Mouse (Mus musculus) CH12.LX (cell line): ENCODE results near the gene Gm20547. TPM values are rescaled to one million over a fixed set of nuclear protein-coding genes. Genes with fewer than 3 reads are reported as not detected.
A peak's percentile ranks its signal among the peaks of the same experiment; 100 is the strongest.

Experiments
- DNase-seq: peaks from one replicate; pipeline ENCODE4 v3.0.0-alpha.2; 2013; ENCODE audit errors: extremely low read depth
- H3K27ac ChIP-seq: 2 replicates; pipeline ENCODE4 v1.5.1; 2012; ENCODE audit warnings: low read depth, mild to moderate bottlenecking, control low read depth, moderate library complexity; ENCODE audit not compliant: insufficient read depth
- H3K27me3 ChIP-seq: replicated peaks from 2 replicates; pipeline ENCODE3; 2012; ENCODE audit warnings: inconsistent platforms
- H3K36me3 ChIP-seq, 2 experiments: replicated peaks in 1 of 2; 2 replicates each; pipeline versions ENCODE3 to v1.6.1; 2012; ENCODE audit warnings: inconsistent platforms in 1 of 2, low read length in 1 of 2, mild to moderate bottlenecking in 1 of 2, mixed read lengths in 1 of 2, moderate library complexity in 1 of 2; ENCODE audit not compliant: control insufficient read depth in 1 of 2, insufficient read depth in 1 of 2
- H3K4me1 ChIP-seq, 2 experiments: 2 replicates each; pipeline ENCODE4 v1.6.1; 2012; ENCODE audit warnings: inconsistent platforms in 1 of 2, moderate library complexity in 1 of 2; ENCODE audit not compliant: insufficient read depth in 2 of 2, control insufficient read depth in 1 of 2
- H3K4me2 ChIP-seq: 2 replicates; pipeline ENCODE4 v1.6.1; 2012; ENCODE audit warnings: low read depth, mild to moderate bottlenecking, control low read depth; ENCODE audit not compliant: poor library complexity, insufficient read depth, severe bottlenecking
- H3K4me3 ChIP-seq, 3 experiments: fragments of 150-350 bp in 1 of 3; sonication (generic) in 1 of 3; replicated peaks in 1 of 3; 2 replicates each; pipeline versions ENCODE3 to v1.5.1; 2011 to 2012; ENCODE audit warnings: low read depth in 2 of 3, low read length in 2 of 3, mild to moderate bottlenecking in 2 of 3, moderate library complexity in 2 of 3, control low read depth in 1 of 3, improper control_type of control experiment in 1 of 3, inconsistent platforms in 1 of 3, mixed read lengths in 1 of 3; ENCODE audit not compliant: poor library complexity in 1 of 3
- H3K79me2 ChIP-seq: replicated peaks from 2 replicates; pipeline ENCODE4 v1.6.1; 2012; ENCODE audit warnings: mild to moderate bottlenecking, moderate library complexity; ENCODE audit not compliant: control insufficient read depth, poor library complexity, insufficient read depth, severe bottlenecking; ENCODE audit errors: extremely low read depth
- H3K9ac ChIP-seq: 2 replicates; pipeline ENCODE4 v1.6.1; 2012; ENCODE audit warnings: low read depth, mild to moderate bottlenecking, control low read depth, moderate library complexity; ENCODE audit not compliant: insufficient read depth
- H3K9me3 ChIP-seq: replicated peaks from 2 replicates; pipeline ENCODE3; 2012; ENCODE audit warnings: low read length, inconsistent platforms, mixed read lengths
- BHLHE40 ChIP-seq: IDR thresholded peaks from 2 replicates; pipeline ENCODE4 v1.6.1; 2011; ENCODE audit warnings: mild to moderate bottlenecking, low read depth, low read length, improper control_type of control experiment
- CHD2 ChIP-seq: IDR thresholded peaks from 2 replicates; pipeline ENCODE4 v1.6.1; 2011; ENCODE audit warnings: low read length, improper control_type of control experiment
- CTCF ChIP-seq, 2 experiments: IDR thresholded peaks in 1 of 2; conservative IDR thresholded peaks in 1 of 2; 2 replicates each; pipeline ENCODE4 v1.5.1; 2011 to 2012; ENCODE audit warnings: low read depth in 2 of 2, low read length in 2 of 2, improper control_type of control experiment in 1 of 2, inconsistent platforms in 1 of 2, mild to moderate bottlenecking in 1 of 2, moderate library complexity in 1 of 2
- E2F4 ChIP-seq: IDR thresholded peaks from 2 replicates; pipeline ENCODE4 v1.6.1; 2011; ENCODE audit warnings: low read depth, low read length, improper control_type of control experiment; ENCODE audit not compliant: insufficient replicate concordance
- ELF1 ChIP-seq: IDR thresholded peaks from 2 replicates; pipeline ENCODE4 v1.6.1; 2014; ENCODE audit warnings: low read depth, mild to moderate bottlenecking, inconsistent platforms, low read length, improper control_type of control experiment
- HCFC1 ChIP-seq: IDR thresholded peaks from 2 replicates; pipeline ENCODE4 v1.6.1; 2012; ENCODE audit warnings: low read depth, mild to moderate bottlenecking, inconsistent platforms, low read length, improper control_type of control experiment
- JUN ChIP-seq: IDR thresholded peaks from 2 replicates; pipeline ENCODE4 v1.6.1; 2011; ENCODE audit warnings: low read depth, mild to moderate bottlenecking, low read length, improper control_type of control experiment, moderate library complexity; ENCODE audit not compliant: insufficient read depth
- JUND ChIP-seq: conservative IDR thresholded peaks from 2 replicates; pipeline ENCODE4 v1.6.1; 2011; ENCODE audit warnings: low read depth, low read length, improper control_type of control experiment
- MAFK ChIP-seq: IDR thresholded peaks from 2 replicates; pipeline ENCODE4 v1.6.1; 2011; ENCODE audit warnings: low read length, improper control_type of control experiment; ENCODE audit not compliant: insufficient replicate concordance
- MAX ChIP-seq: IDR thresholded peaks from 2 replicates; pipeline ENCODE4 v1.6.1; 2011; ENCODE audit warnings: low read length, improper control_type of control experiment
- MEF2A ChIP-seq: IDR thresholded peaks from 2 replicates; pipeline ENCODE4 v1.6.1; 2014; ENCODE audit warnings: low read depth, mild to moderate bottlenecking, inconsistent platforms, low read length, improper control_type of control experiment, borderline replicate concordance
- MXI1 ChIP-seq: IDR thresholded peaks from 2 replicates; pipeline ENCODE4 v1.6.1; 2011; ENCODE audit warnings: mild to moderate bottlenecking, low read depth, low read length, improper control_type of control experiment
- NELFE ChIP-seq: IDR thresholded peaks from 2 replicates; pipeline ENCODE4 v1.6.1; 2011; ENCODE audit warnings: low read depth, low read length, improper control_type of control experiment
- NRF1 ChIP-seq: IDR thresholded peaks from 2 replicates; pipeline ENCODE4 v1.6.1; 2014; ENCODE audit warnings: low read depth, mild to moderate bottlenecking, inconsistent platforms, low read length, improper control_type of control experiment, moderate library complexity
- POLR2A ChIP-seq: IDR thresholded peaks from 2 replicates; pipeline ENCODE4 v1.6.1; 2011; ENCODE audit warnings: low read depth, mild to moderate bottlenecking, improper control_type of control experiment, low read length
- SIN3A ChIP-seq: IDR thresholded peaks from 2 replicates; pipeline ENCODE4 v1.6.1; 2012; ENCODE audit warnings: low read length, improper control_type of control experiment, inconsistent platforms
- TBP ChIP-seq: conservative IDR thresholded peaks from 2 replicates; pipeline ENCODE4 v1.6.1; 2011; ENCODE audit warnings: low read depth, low read length, improper control_type of control experiment
- TCF12 ChIP-seq: IDR thresholded peaks from 2 replicates; pipeline ENCODE4 v1.6.1; 2014; ENCODE audit warnings: low read depth, mild to moderate bottlenecking, inconsistent platforms, low read length, improper control_type of control experiment
- UBTF ChIP-seq: IDR thresholded peaks from 2 replicates; pipeline ENCODE4 v1.6.1; 2012; ENCODE audit warnings: low read depth, mild to moderate bottlenecking, inconsistent platforms, low read length, improper control_type of control experiment, moderate library complexity
- USF2 ChIP-seq: conservative IDR thresholded peaks from 2 replicates; pipeline ENCODE4 v1.6.1; 2011; ENCODE audit warnings: low read depth, low read length, improper control_type of control experiment
- ZKSCAN1 ChIP-seq: IDR thresholded peaks from 2 replicates; pipeline ENCODE4 v1.6.1; 2012; ENCODE audit warnings: low read depth, inconsistent platforms, low read length, improper control_type of control experiment, borderline replicate concordance
- ZNF384 ChIP-seq: IDR thresholded peaks from 2 replicates; pipeline ENCODE4 v1.6.1; 2012; ENCODE audit warnings: low read depth, low read length, improper control_type of control experiment, inconsistent platforms
- dilution Hi-C: fragments of 300-500 bp; cut with MboI; formaldehyde crosslinking; loops from 2 replicates; pipeline ENCODE4 v1.14.3; 2020; ENCODE audit warnings: low sequenced_read_pairs; ENCODE audit not compliant: extremely low pct_unique_long_range_greater_than_20kb, extremely low pct_ligation_motif_present
- in situ Hi-C: fragments of 300-500 bp; cut with MboI; formaldehyde crosslinking; loops from 3 replicates; pipeline ENCODE4 v1.14.3; 2019; ENCODE audit warnings: low sequenced_read_pairs, low pct_ligation_motif_present, low pct_unique_long_range_greater_than_20kb, mixed read lengths
- polyA plus RNA-seq: library from polyadenylated mRNA; unstranded; fragments of >175 nt; gene quantifications from 2 replicates; pipeline ENCODE4 v1.2.1, GENCODE M21; 2012; ENCODE audit warnings: low read depth; ENCODE audit not compliant: insufficient read length
- total RNA-seq, 2 experiments: library from RNA; depleted of rRNA; stranded (reverse); fragments of 300-350 nt in 1 of 2; fragments of >200 nt in 1 of 2; gene quantifications; 2 replicates each; pipeline ENCODE4 v1.2.3; 2012 to 2014

Gene Gm20547
- total and polyA plus RNA-seq, 3 experiments, result not detected

DNA sequence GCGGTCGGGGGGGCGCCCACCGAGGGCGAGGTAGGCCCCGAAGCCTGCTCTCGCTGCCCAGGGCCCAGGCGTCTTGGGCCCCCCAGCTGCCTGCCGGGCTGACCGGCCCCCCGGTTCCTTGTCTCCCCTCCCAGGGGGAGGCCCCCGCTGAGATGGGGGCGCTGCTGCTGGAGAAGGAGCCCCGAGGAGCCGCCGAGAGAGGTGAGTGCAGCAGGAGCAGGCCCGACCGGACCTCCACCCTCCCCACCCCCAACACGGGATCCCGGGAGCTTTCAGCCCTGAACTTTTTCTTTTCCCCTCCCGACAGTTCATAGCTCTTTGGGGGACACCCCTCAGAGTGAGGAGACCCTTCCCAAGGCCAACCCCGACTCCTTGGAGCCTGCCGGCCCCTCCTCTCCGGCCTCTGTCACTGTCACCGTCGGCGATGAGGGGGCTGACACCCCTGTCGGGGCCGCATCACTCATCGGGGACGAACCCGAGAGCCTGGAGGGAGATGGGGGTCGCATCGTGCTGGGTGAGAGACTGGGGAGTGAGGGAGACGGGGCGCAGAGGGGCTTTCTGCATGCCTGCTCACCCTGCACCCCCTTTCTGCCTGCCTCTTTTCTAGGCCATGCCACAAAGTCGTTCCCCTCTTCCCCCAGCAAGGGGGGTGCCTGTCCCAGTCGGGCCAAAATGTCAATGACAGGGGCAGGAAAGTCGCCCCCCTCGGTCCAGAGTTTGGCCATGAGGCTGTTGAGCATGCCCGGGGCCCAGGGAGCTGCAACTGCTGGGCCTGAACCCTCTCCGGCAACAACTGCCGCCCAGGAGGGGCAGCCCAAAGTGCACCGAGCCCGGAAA, 17.4 kb upstream of the Gm20547 start:
- TF ChIP-seq CHD2 (peak; percentile 15; the same call in 1 of the 2 replicates), NRF1 (peak; percentile 63; the same call in 1 of the 2 replicates), NELFE (no peak), TCF12 (0 out of 2 replicates have a peak, but pooled peaks have one; percentile 9), UBTF (peak; percentile 78; the same call in 1 of the 2 replicates), MXI1 (peak; percentile 20; the same call in 1 of the 2 replicates), POLR2A (peak; percentile 44), MAX (no peak)
- TF ChIP-seq, all 38 proteins: peak for 6

DNA sequence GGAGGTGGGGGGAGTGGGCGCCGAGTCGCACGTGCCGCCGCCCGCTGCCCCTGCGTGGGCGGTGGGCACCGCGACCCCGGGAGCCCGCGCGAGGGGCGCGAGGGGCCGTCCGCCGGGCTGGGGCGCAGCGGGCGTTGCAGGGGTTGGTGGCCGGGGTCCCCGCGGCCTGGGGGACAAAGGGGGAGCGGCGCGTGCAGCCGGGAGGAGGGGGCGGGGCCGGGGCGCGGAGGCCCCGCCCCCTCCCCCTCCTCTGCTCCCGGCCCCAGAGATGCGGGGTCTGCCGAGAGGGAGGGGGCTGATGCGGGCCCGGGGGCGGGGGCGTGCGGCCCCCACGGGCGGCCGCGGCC, 16.8 kb upstream of the Gm20547 start:
- dilution Hi-C loops (no loop called here), in situ Hi-C loops (no loop called here)
- Histone ChIP-seq H3K4me3 (peak overlapping the region; percentile 91 to 93 (median 92)), H3K27ac (peak overlapping the region; percentile 89; the same call in 1 of the 2 replicates), H3K79me2 (peaks cover 17% of the 10 kb centered on the region), H3K9me3 (peaks cover 5% of the 10 kb centered on the region), H3K9ac (peak overlapping the region; percentile 94), H3K27me3 (no peaks in the 10 kb centered on the region), H3K36me3 (peaks cover 17 to 40% of the 10 kb centered on the region in 2 experiments), H3K4me1 (peaks cover 7 to 29% of the 10 kb centered on the region in 2 experiments), H3K4me2 (peak overlapping the region; percentile 18; the same call in 1 of the 2 replicates)
- TF ChIP-seq MEF2A (no peak), BHLHE40 (0 out of 2 replicates have a peak, but pooled peaks have one; percentile 2)
- DNase-seq, result no peak

More for the DNA sequence above, 17.4 kb upstream of the Gm20547 start:
- Histone ChIP-seq H3K4me2 (peak overlapping the region; percentile 63; the same call in 1 of the 2 replicates), H3K4me3 (peak overlapping the region; percentile 91 to 93 (median 92)), H3K9me3 (peaks cover 5% of the 10 kb centered on the region), H3K27ac (peak overlapping the region; percentile 89), H3K36me3 (peaks cover 18 to 43% of the 10 kb centered on the region in 2 experiments), H3K27me3 (no peaks in the 10 kb centered on the region), H3K9ac (peak overlapping the region; percentile 94), H3K79me2 (peaks cover 17% of the 10 kb centered on the region), H3K4me1 (peaks cover 7 to 26% of the 10 kb centered on the region in 2 experiments)
- in situ Hi-C loops, result no loop called here
- no peak for DNase-seq
- dilution Hi-C loops, result no loop called here

GRCm38 (mm10) chr17:34898160-34898586, 16.3 kb upstream of the Gm20547 start, which contains the start of the genes C2 and Ehmt2:
TSS of gene C2 (minus strand) at chr17:34898265.
TSS of gene Ehmt2 (plus strand) at chr17:34898469.
- Histone ChIP-seq H3K4me2 (peak within 1 kb of the TSS; percentile 84), H3K79me2 (peaks cover 17% of the 10 kb centered on the region), H3K27me3 (no peaks in the 10 kb centered on the region), H3K36me3 (peaks cover 12 to 35% of the 10 kb centered on the region in 2 experiments), H3K9ac (peak within 1 kb of the TSS; percentile 94), H3K9me3 (peaks cover 5% of the 10 kb centered on the region), H3K4me3 (peak within 1 kb of the TSS; percentile 91 to 93 (median 92)), H3K4me1 (peaks cover 7 to 32% of the 10 kb centered on the region in 2 experiments), H3K27ac (peak within 1 kb of the TSS; percentile 89)
- peak; percentile 65 for DNase-seq
- dilution Hi-C loops, result no loop called here
- in situ Hi-C loops, result no loop called here
- TF ChIP-seq TCF12 (peak; percentile 56), JUND (no peak), HCFC1 (peak; percentile 46), CHD2 (no peak), USF2 (peak; percentile 62), TBP (0 out of 2 replicates have a peak, but pooled peaks have one; percentile 68), ZNF384 (no peak), MEF2A (peak; percentile 55; the same call in 1 of the 2 replicates), JUN (no peak), NELFE (peak; percentile 65; the same call in 1 of the 2 replicates), ZKSCAN1 (no peak), POLR2A (peak; percentile 90), E2F4 (no peak), MXI1 (peak; percentile 99), SIN3A (peak; percentile 73; the same call in 1 of the 2 replicates), MAFK (no peak), CTCF (conservative IDR thresholded peaks at IDR 0.05 in 1 of 2, IDR thresholded peaks at IDR 0.05 in 1 of 2; ENCODE audit: low read depth in 2 of 2, low read length in 2 of 2) (no peak), ELF1 (peak; percentile 42)
